Mouse (Mus musculus) intestine, embryonic 16.5 days (tissue): ENCODE results near the gene Thbs1. TPM values are rescaled to one million over a fixed set of nuclear protein-coding genes. Genes with fewer than 3 reads are reported as not detected.

Experiments used
- ATAC-seq: fragments of 200-750 bp; cut with Nextera tagmentation; 2 replicates; pipeline ENCODE4 v1.8.0; 2017; ENCODE audit warnings: moderate TSS enrichment, moderate library complexity
- H3K27ac ChIP-seq: fragments of 300-500 bp; sonication (generic); 2 replicates; pipeline ENCODE4 v1.5.1; 2014; ENCODE audit warnings: mild to moderate bottlenecking, low read length
- H3K27me3 ChIP-seq: fragments of 300-500 bp; sonication (generic); replicated peaks from 2 replicates; pipeline ENCODE4 v1.6.1; 2014; ENCODE audit warnings: low read length, control low read depth, mixed read lengths; ENCODE audit not compliant: control insufficient read depth, insufficient read depth
- H3K36me3 ChIP-seq: fragments of 300-500 bp; sonication (generic); 2 replicates; pipeline ENCODE4 v1.6.1; 2014; ENCODE audit warnings: low read length, control low read depth; ENCODE audit not compliant: control insufficient read depth, insufficient read depth
- H3K4me1 ChIP-seq: fragments of 300-500 bp; sonication (generic); 2 replicates; pipeline ENCODE4 v1.6.1; 2014; ENCODE audit warnings: low read length, control low read depth, mixed read lengths; ENCODE audit not compliant: control insufficient read depth, insufficient read depth
- H3K4me2 ChIP-seq: fragments of 300-500 bp; sonication (generic); 2 replicates; pipeline ENCODE4 v1.6.1; 2014; ENCODE audit warnings: low read depth, low read length, control low read depth
- H3K4me3 ChIP-seq: fragments of 300-500 bp; sonication (generic); 2 replicates; pipeline ENCODE4 v1.5.1; 2014; ENCODE audit warnings: mild to moderate bottlenecking, low read length
- H3K9ac ChIP-seq: fragments of 300-500 bp; sonication (generic); 2 replicates; pipeline ENCODE4 v1.6.1; 2014; ENCODE audit warnings: low read depth, low read length
- H3K9me3 ChIP-seq: fragments of 300-500 bp; sonication (generic); 2 replicates; pipeline ENCODE4 v1.6.1; 2016; ENCODE audit warnings: low read length, control low read depth; ENCODE audit not compliant: control insufficient read depth
- WGBS: fragments of 180-500 bp; shearing (Covaris S2); extraction: QIAGEN DNeasy Blood & Tissue Kit; methylation state at CpG from one replicate; pipeline ENCODE4 v1.1.7; 2014; 5-methylcytosine and 5-hydroxymethylcytosine counted together
- polyA plus RNA-seq: library from polyadenylated mRNA; unstranded; fragments of >200 nt; fragmentation: Nextera tagmentation; extraction: Ambion mirVana; gene quantifications from 2 replicates; pipeline ENCODE4 v1.2.1, GENCODE M21; 2015

Thbs1 gene
- 22.6 and 26.1 TPM in 2 replicates for polyA plus RNA-seq

DNA sequence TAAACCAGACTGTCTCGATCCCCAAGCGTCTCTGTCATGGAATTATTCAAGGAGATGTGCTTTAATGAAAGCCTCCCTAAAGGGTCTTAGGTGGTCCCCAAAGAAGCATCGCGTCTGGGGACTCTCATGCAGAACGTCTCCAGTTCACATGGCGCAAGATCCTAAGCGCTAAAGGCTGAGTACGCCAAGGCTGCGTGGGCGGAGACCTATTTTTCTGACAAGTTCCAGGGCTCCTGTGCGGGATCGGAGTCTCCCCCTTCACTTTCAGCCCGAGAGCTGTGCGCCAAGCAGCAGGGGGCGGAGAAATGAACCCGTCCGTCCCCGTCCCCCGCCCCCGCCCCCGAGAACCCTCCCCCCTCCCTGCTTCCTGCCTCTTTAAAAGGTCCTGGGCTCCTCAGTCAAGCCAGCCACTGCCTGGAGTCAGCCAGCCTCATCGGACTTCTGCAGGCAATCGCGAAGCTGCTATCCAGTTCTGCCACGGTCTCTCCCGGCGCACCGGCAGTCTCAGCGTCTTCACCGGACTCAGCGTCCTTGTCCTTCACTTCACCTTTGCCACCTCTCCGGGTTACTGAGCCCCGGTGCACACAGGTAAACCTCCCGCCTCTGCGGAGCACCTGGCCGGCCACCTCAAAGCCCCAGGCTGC lies at the start of gene Thbs1:
Thbs1 (plus strand) TSS at position 389 of the 644 bp plus-strand sequence.
- Histone ChIP-seq H3K36me3 (no peaks in the 10 kb centered on the region), H3K4me3 (peak within 1 kb of the TSS; percentile 54), H3K4me1 (peaks cover 16% of the 10 kb centered on the region), H3K27ac (peak within 1 kb of the TSS; percentile 82), H3K9ac (peak within 1 kb of the TSS; percentile 62), H3K27me3 (no peaks in the 10 kb centered on the region), H3K9me3 (no peaks in the 10 kb centered on the region), H3K4me2 (peak within 1 kb of the TSS; percentile 92)
- peak; percentile 86 for ATAC-seq
- WGBS, result under 1% methylated on average over 36 of the region's 36 CpGs

DNA sequence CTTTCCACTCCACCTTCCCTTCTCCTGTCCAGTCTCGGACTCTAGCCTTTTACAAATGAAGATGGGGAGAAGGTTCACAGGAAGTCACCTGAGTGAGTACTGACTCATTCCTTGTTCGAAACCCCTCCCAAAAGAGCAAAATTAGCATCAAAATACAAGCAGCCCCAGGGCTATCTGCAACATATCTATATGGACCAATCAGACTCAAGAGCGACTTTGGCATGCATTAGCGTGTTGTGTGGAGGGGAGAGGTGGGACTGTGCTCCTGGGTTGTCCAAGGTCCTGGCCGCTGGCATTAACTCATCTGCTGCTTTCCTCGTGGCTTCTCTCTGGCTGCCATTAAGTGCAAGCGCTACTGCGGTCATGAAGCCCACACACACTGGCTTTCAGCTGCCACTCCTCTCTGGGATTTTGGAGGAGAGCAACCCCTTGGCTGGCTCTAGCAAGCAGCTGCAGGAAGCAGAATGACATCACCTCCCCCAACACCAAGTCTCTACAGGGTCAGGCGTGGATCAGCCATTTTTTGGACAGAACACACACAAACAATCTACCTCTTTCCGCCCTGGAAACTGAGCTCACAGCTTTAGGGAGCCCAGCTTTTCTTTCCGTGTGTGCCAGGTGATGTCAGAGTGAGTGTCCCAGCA lies 47.4 kb upstream of the Thbs1 start:
- no peak overlapping the region for H3K4me2 ChIP-seq
- H3K27me3 ChIP-seq, result no peaks in the 10 kb centered on the region
- no peaks in the 10 kb centered on the region for H3K4me1 ChIP-seq
- no peak overlapping the region for H3K4me3 ChIP-seq
- H3K9me3 ChIP-seq, result no peaks in the 10 kb centered on the region
- no peaks in the 10 kb centered on the region for H3K36me3 ChIP-seq
- no peak for ATAC-seq
- H3K27ac ChIP-seq, result no peak overlapping the region
- no peak overlapping the region for H3K9ac ChIP-seq
- WGBS, result 88% methylated on average over 11 of the region's 11 CpGs

DNA sequence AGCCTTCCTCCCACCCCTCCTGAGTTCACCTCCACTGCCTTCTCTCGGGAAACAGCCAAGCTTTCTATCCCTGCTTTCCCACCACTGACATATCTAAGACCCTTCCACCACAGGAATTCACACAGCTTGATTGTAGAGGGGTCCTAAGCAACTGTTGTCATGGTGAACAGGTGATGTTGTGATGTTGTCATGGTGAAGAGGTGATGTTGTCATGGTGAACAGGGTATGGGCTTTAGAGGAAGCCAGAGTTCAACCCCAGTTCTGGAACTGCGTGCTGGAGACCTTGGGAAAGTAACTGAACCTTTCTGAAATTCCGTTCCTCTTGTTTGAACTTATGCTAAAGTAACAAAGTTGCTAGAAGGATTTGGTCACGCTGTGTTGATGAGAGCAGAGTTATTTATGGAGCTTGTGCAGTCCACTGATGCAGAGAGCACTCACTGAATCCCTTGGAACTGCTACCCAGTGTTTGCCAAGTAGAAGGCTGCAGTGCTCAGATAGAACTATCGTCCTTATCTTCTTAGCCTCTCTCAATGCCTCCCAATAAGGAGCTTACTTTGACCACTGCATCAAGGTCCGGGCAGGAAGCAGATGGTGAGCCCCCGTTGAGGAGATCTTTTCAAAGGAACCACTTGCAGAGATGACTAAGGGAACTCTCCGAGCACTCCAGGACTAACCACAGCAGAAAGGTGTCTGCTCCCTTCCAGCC lies 45.5 kb upstream of the Thbs1 start:
- Histone ChIP-seq H3K36me3 (no peaks in the 10 kb centered on the region), H3K4me2 (no peak overlapping the region), H3K9me3 (no peaks in the 10 kb centered on the region), H3K4me1 (no peaks in the 10 kb centered on the region), H3K27ac (no peak overlapping the region), H3K4me3 (no peak overlapping the region), H3K27me3 (no peaks in the 10 kb centered on the region), H3K9ac (no peak overlapping the region)
- no peak for ATAC-seq
- 75% methylated on average over 8 of the region's 8 CpGs for WGBS

DNA sequence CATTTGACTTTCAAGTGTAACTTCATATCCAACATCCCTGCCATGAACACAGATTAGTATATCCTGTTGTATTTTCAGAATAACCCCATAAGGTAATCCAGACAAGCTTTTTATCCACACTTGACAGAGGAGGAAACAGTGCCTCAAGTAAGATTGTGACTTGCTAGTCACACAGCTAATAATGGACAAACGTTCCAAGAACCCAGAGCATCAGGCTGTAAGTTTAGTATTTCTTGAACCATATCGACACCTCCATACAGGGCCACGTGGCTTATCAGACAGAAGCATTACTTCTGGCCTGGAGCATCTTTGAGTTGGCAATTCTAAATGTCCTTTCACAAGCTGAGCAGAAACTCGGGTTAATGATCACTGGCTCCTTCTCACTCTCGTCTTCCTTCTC lies 41.7 kb upstream of the Thbs1 start:
- 78% methylated on average over 5 of the region's 5 CpGs for WGBS
- Histone ChIP-seq H3K27me3 (no peaks in the 10 kb centered on the region), H3K4me3 (no peak overlapping the region), H3K27ac (no peak overlapping the region), H3K36me3 (no peaks in the 10 kb centered on the region), H3K4me2 (no peak overlapping the region), H3K9ac (no peak overlapping the region), H3K4me1 (no peaks in the 10 kb centered on the region), H3K9me3 (no peaks in the 10 kb centered on the region)
- ATAC-seq, result no peak

DNA sequence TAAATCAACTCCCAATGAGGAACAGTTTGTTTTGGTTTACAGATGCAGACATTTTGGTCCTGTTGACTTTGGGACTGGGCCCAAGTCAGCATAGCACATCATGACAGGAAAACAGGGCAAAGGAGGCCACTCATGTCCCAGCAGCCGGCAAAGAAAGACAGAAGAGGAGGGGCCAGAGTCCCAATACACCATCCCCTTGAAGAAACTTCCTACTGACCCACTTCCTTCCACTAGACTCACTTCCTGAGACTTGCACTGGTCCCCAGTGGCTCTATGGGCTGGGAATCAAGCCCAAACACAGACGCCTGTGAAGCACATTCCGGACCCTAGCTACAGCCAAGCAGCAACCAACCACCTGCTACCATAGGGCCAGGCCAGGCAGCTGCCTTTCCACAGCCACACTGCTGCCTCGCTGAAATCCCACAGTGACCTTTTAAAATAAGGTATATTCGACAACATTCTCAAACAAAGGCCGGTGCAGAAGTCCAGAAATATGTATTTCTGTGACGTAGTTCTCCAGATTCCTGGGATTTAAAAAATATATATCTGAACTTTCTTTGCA lies 38.8 kb upstream of the Thbs1 start:
- Histone ChIP-seq H3K4me2 (no peak overlapping the region), H3K9ac (no peak overlapping the region), H3K4me3 (no peak overlapping the region), H3K36me3 (no peaks in the 10 kb centered on the region), H3K9me3 (no peaks in the 10 kb centered on the region), H3K4me1 (no peaks in the 10 kb centered on the region), H3K27me3 (no peaks in the 10 kb centered on the region), H3K27ac (no peak overlapping the region)
- 82% methylated on average over 7 of the region's 7 CpGs for WGBS
- no peak for ATAC-seq

GRCm38 (mm10) chr2:118074030-118074429 lies 37.6 kb upstream of the Thbs1 start:
- WGBS, result 51% methylated on average over 2 of the region's 2 CpGs
- Histone ChIP-seq H3K9me3 (no peaks in the 10 kb centered on the region), H3K4me2 (no peak overlapping the region), H3K27me3 (no peaks in the 10 kb centered on the region), H3K36me3 (no peaks in the 10 kb centered on the region), H3K4me1 (no peaks in the 10 kb centered on the region), H3K27ac (no peak overlapping the region), H3K9ac (no peak overlapping the region), H3K4me3 (no peak overlapping the region)
- no peak for ATAC-seq

GRCm38 (mm10) chr2:118075165-118075564 lies 36.5 kb upstream of the Thbs1 start:
- 86% methylated on average over 4 of the region's 4 CpGs for WGBS
- H3K4me3 ChIP-seq, result no peak overlapping the region
- H3K9me3 ChIP-seq, result no peaks in the 10 kb centered on the region
- no peak overlapping the region for H3K9ac ChIP-seq
- no peak for ATAC-seq
- no peak overlapping the region for H3K27ac ChIP-seq
- H3K4me2 ChIP-seq, result no peak overlapping the region
- no peaks in the 10 kb centered on the region for H3K4me1 ChIP-seq
- no peaks in the 10 kb centered on the region for H3K36me3 ChIP-seq
- no peaks in the 10 kb centered on the region for H3K27me3 ChIP-seq

GRCm38 (mm10) chr2:118079131-118079530 lies 32.5 kb upstream of the Thbs1 start:
- ATAC-seq, result no peak
- H3K27me3 ChIP-seq, result no peaks in the 10 kb centered on the region
- H3K4me3 ChIP-seq, result no peak overlapping the region
- no peak overlapping the region for H3K9ac ChIP-seq
- WGBS, result 78% methylated on average over 4 of the region's 4 CpGs
- H3K9me3 ChIP-seq, result no peaks in the 10 kb centered on the region
- no peaks in the 10 kb centered on the region for H3K4me1 ChIP-seq
- no peaks in the 10 kb centered on the region for H3K36me3 ChIP-seq
- no peak overlapping the region for H3K27ac ChIP-seq
- no peak overlapping the region for H3K4me2 ChIP-seq

GRCm38 (mm10) chr2:118081581-118081980 lies 30.1 kb upstream of the Thbs1 start:
- Histone ChIP-seq H3K36me3 (no peaks in the 10 kb centered on the region), H3K9me3 (no peaks in the 10 kb centered on the region), H3K27me3 (no peaks in the 10 kb centered on the region), H3K4me1 (no peaks in the 10 kb centered on the region), H3K4me2 (no peak overlapping the region), H3K27ac (no peak overlapping the region), H3K4me3 (no peak overlapping the region), H3K9ac (no peak overlapping the region)
- ATAC-seq, result no peak
- 77% methylated on average over 5 of the region's 5 CpGs for WGBS
